Mouse (Mus musculus) bone marrow macrophage, adult 2 months (primary cell): ENCODE measurements around the gene Fmnl3.

Experiments used
- CTCF ChIP-seq: IDR thresholded peaks from 2 replicates; pipeline ENCODE4 v1.5.1; 2012; ENCODE audit warnings: low read depth, mild to moderate bottlenecking, low read length, moderate library complexity
- POLR2A ChIP-seq: IDR thresholded peaks from 2 replicates; pipeline ENCODE4 v1.6.1; 2012; ENCODE audit warnings: mild to moderate bottlenecking, low read depth, low read length, borderline replicate concordance

DNA sequence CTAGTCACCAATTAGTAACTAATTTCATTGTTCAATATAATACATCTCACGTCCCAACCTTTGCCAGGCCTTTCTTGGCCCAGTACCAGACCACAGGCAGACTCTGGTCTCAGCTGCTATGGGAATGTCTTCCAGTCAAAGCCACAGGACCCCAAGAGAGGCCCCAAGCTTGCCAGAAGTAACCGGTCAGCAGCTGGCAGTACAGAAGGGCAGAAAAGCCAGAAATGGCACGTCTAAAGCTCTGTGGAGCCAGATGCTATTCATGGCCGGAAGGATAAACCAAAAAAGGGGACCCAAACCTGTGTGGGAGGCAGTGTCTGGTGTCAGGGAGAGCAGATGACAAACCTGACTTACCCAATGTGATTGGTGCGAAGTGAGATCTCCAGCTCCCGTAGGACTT, 35.8 kb downstream of the Fmnl3 start:
- no peak for TF ChIP-seq CTCF
- no peak for TF ChIP-seq POLR2A
